Mouse (Mus musculus): ENCODE measurements around the gene Ccdc14.

GRCm38 (mm10) chr16:34706019-34706418 is 15.6 kb downstream of the Ccdc14 start:
- no peak for TF ChIP-seq CTCF (IDR thresholded peaks at IDR 0.05; ENCODE audit: extremely low read depth, insufficient read length, insufficient replicate concordance, low read depth, low read length)
- no peak for TF ChIP-seq POLR2A (IDR thresholded peaks at IDR 0.05; ENCODE audit: low read depth, low read length)
